Mouse (Mus musculus): ENCODE measurements at regions not wholly inside any gene's neighbourhood (a gene's known extent, or its start where the extent isn't known, plus 50 kb on each side); places are given as distances from the start of the nearest gene placed in this dataset.

DNA sequence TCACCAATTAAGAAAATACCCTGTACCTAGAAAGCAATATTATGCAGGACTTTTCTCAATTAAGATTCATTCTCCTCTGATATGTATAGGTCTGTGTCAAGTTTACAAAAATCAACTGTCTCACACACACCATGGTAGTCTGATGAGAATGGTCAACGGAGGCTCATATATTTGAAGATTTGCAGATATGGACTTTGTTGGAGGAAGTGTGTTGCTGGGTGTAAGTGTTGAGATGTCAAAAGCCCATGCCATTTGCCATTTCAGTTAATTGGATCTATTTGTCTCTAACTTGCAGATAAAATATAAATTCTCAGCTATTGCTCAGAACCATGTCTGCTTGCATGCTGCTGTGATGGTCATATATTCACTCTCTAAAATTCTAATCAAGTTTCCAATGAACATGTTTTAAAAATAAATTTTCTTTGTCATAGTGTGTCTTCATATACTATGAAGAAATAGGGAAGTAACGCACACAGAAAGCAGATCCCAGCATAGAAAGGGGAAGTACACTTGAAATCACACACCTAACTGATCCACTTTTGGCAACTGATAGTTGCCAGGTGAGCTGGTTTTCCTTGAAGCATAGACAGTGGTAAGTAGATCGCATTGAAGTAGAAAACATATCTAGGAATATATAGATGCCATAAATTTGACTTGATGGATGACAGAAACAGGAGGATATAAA lies 326.4 kb downstream of the Gm11232 start:
- TF ChIP-seq POLR2A (IDR thresholded peaks at IDR 0.05; ENCODE audit: insufficient read length, low read depth) (no peak), SRF (IDR thresholded peaks at IDR 0.05; ENCODE audit: control insufficient read depth, insufficient read length, low read depth) (no peak), E2F4 (IDR thresholded peaks at IDR 0.05; ENCODE audit: insufficient read depth) (no peak), MAX (IDR thresholded peaks at IDR 0.05; ENCODE audit: low read depth) (no peak), USF1 (IDR thresholded peaks at IDR 0.05; ENCODE audit: low read depth) (no peak), CEBPB (IDR thresholded peaks at IDR 0.05; ENCODE audit: insufficient read depth, poor library complexity, severe bottlenecking) (no peak), MYOD1 (IDR thresholded peaks at IDR 0.05; ENCODE audit: control insufficient read depth in 1 of 3, insufficient read length in 2 of 3, low read depth in 2 of 3) (no peak), TCF12 (IDR thresholded peaks at IDR 0.05; ENCODE audit: insufficient read depth, poor library complexity, severe bottlenecking) (no peak), REST (IDR thresholded peaks at IDR 0.05; ENCODE audit: insufficient read depth, insufficient read length) (no peak), MYOG (IDR thresholded peaks at IDR 0.05; ENCODE audit: control insufficient read depth in 1 of 3, insufficient read depth in 1 of 3, insufficient read length in 2 of 3, low read depth in 2 of 3) (no peak), POLR2AphosphoS2 (IDR thresholded peaks at IDR 0.05; ENCODE audit: insufficient read length, low read depth) (no peak)

Data from myocyte (in vitro differentiated cells).